Mouse (Mus musculus) lung, postnatal 0 days (tissue): Measurements from ENCODE around the gene Hs3st3a1.

Source experiments
- CTCF ChIP-seq: IDR thresholded peaks from 2 replicates; pipeline ENCODE4 v1.5.1; 2016; ENCODE audit warnings: antibody characterized with exemption, mild to moderate bottlenecking
- EP300 ChIP-seq: IDR thresholded peaks from 2 replicates; pipeline ENCODE4 v1.6.1; 2016; ENCODE audit warnings: antibody characterized with exemption, mild to moderate bottlenecking, control low read depth

DNA sequence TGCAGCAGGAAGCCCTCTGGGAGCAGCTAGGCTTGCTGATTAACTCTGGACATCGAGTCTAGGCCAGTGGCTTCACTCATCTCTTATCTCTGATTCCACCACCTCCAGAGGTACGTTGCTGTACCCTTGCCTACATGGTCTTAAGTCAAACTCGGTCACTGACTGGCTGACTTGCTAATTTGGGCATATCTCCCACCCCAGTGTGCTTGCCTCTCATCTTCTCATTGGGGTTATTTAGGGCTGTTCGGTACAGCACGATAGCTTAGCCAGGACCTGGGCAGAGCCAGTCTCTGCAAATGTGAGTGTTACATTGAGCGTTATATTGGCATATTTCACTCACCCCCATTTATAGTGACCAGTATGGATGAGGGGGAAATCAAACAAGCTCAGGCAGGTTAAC, 38.2 kb upstream of the Hs3st3a1 start:
- TF ChIP-seq CTCF: no peak
- no peak for TF ChIP-seq EP300
